Mouse (Mus musculus) limb, embryonic 14.5 days (tissue): ENCODE measurements around the gene Rnf144a. TPM values are rescaled to one million over a fixed set of nuclear protein-coding genes. Genes with fewer than 3 reads are reported as not detected.

Experiments used
- ATAC-seq: fragments of 200-750 bp; cut with Nextera tagmentation; 2 replicates; pipeline ENCODE4 v1.8.0; 2017; ENCODE audit warnings: low read depth, moderate number of reproducible peaks, moderate TSS enrichment; ENCODE audit not compliant: low FRiP score
- DNase-seq: peaks from one replicate; pipeline ENCODE4 v3.0.0-alpha.2; 2015; ENCODE audit warnings: low spot score
- H3K27ac ChIP-seq: fragments of 300-500 bp; sonication (generic); replicated peaks from 2 replicates; pipeline ENCODE4 v1.5.1; 2014; ENCODE audit warnings: low read depth, mild to moderate bottlenecking, low read length, moderate library complexity, mixed read lengths
- H3K27me3 ChIP-seq: fragments of 300-500 bp; sonication (generic); 2 replicates; pipeline ENCODE4 v1.6.1; 2014; ENCODE audit warnings: low read length, mixed read lengths; ENCODE audit not compliant: control insufficient read depth, insufficient read depth
- H3K36me3 ChIP-seq: fragments of 300-500 bp; sonication (generic); 2 replicates; pipeline ENCODE4 v1.6.1; 2014; ENCODE audit warnings: mild to moderate bottlenecking, low read length, moderate library complexity, mixed read lengths; ENCODE audit not compliant: control insufficient read depth, insufficient read depth
- H3K4me1 ChIP-seq: fragments of 300-500 bp; sonication (generic); 2 replicates; pipeline ENCODE4 v1.6.1; 2014; ENCODE audit warnings: antibody characterized with exemption, low read length, mixed read lengths; ENCODE audit not compliant: control insufficient read depth, insufficient read depth
- H3K4me2 ChIP-seq: fragments of 300-500 bp; sonication (generic); replicated peaks from 2 replicates; pipeline ENCODE4 v1.6.1; 2014; ENCODE audit warnings: low read depth, mild to moderate bottlenecking, low read length, moderate library complexity; ENCODE audit not compliant: severe bottlenecking
- H3K4me3 ChIP-seq: fragments of 300-500 bp; sonication (generic); replicated peaks from 2 replicates; pipeline ENCODE4 v1.5.1; 2014; ENCODE audit warnings: low read length
- H3K9ac ChIP-seq: fragments of 300-500 bp; sonication (generic); 2 replicates; pipeline ENCODE4 v1.6.1; 2014; ENCODE audit warnings: mild to moderate bottlenecking, low read depth, low read length, moderate library complexity; ENCODE audit not compliant: severe bottlenecking
- H3K9me3 ChIP-seq: fragments of 300-500 bp; sonication (generic); 2 replicates; pipeline ENCODE4 v1.6.1; 2016; ENCODE audit warnings: low read length; ENCODE audit not compliant: control insufficient read depth
- POLR2A ChIP-seq: fragments of 200-500 bp; IDR thresholded peaks from 2 replicates; pipeline ENCODE4 v1.8.0; 2012; ENCODE audit warnings: inconsistent platforms, mild to moderate bottlenecking, moderate library complexity, borderline replicate concordance; ENCODE audit not compliant: insufficient read depth, insufficient read length; ENCODE audit errors: extremely low read depth
- WGBS: fragments of 180-500 bp; shearing (Covaris S2); extraction: QIAGEN DNeasy Blood & Tissue Kit; methylation state at CpG from one replicate; pipeline ENCODE4 v1.1.7; 2014; 5-methylcytosine and 5-hydroxymethylcytosine counted together
- polyA plus RNA-seq, 2 experiments: library from polyadenylated mRNA; depleted of rRNA in 1 of 2; stranded (reverse) in 1 of 2; unstranded in 1 of 2; fragments of >200 nt; fragmentation: Nextera tagmentation in 1 of 2; extraction: Ambion mirVana in 1 of 2; gene quantifications; 2 replicates each; pipeline versions ENCODE4 v1.2.1 to v1.2.3; 2012 to 2014

Rnf144a gene
- polyA plus RNA-seq, 2 experiments, result 33.3 to 34.6 TPM

GRCm38 (mm10) chr12:26360946-26361523 lies 54.0 kb downstream of the Rnf144a start:
- Histone ChIP-seq H3K9ac (no peak overlapping the region), H3K27me3 (no peaks in the 10 kb centered on the region), H3K4me2 (no peak overlapping the region), H3K4me3 (no peak overlapping the region), H3K36me3 (peaks cover 15% of the 10 kb centered on the region), H3K9me3 (no peaks in the 10 kb centered on the region), H3K27ac (no peak overlapping the region), H3K4me1 (no peaks in the 10 kb centered on the region)
- no peak for TF ChIP-seq POLR2A
- DNase-seq (no peak), ATAC-seq (no peak)
- 88% methylated on average over 10 of the region's 10 CpGs for WGBS

- peaks cover 15% of the 10 kb centered on the region for H3K36me3 ChIP-seq
- no peak for TF ChIP-seq POLR2A
- H3K9ac ChIP-seq, result no peak overlapping the region
- H3K4me2 ChIP-seq, result no peak overlapping the region
- no peaks in the 10 kb centered on the region for H3K4me1 ChIP-seq
- no peaks in the 10 kb centered on the region for H3K9me3 ChIP-seq
- H3K27ac ChIP-seq, result no peak overlapping the region
- ATAC-seq (no peak), DNase-seq (no peak)
- no peak overlapping the region for H3K4me3 ChIP-seq
- 78% methylated on average over 5 of the region's 5 CpGs for WGBS
- no peaks in the 10 kb centered on the region for H3K27me3 ChIP-seq
These were observed 55.2 kb downstream of the Rnf144a start for GRCm38 (mm10) chr12:26359817-26360216.

GRCm38 (mm10) chr12:26359241-26359640 lies 55.8 kb downstream of the Rnf144a start:
- no peaks in the 10 kb centered on the region for H3K4me1 ChIP-seq
- H3K27me3 ChIP-seq, result no peaks in the 10 kb centered on the region
- WGBS, result 100% methylated on average over 2 of the region's 2 CpGs
- DNase-seq (no peak), ATAC-seq (no peak)
- TF ChIP-seq POLR2A, result no peak
- H3K9ac ChIP-seq, result no peak overlapping the region
- no peak overlapping the region for H3K4me3 ChIP-seq
- H3K9me3 ChIP-seq, result no peaks in the 10 kb centered on the region
- no peak overlapping the region for H3K27ac ChIP-seq
- peaks cover 14% of the 10 kb centered on the region for H3K36me3 ChIP-seq
- H3K4me2 ChIP-seq, result no peak overlapping the region

DNA sequence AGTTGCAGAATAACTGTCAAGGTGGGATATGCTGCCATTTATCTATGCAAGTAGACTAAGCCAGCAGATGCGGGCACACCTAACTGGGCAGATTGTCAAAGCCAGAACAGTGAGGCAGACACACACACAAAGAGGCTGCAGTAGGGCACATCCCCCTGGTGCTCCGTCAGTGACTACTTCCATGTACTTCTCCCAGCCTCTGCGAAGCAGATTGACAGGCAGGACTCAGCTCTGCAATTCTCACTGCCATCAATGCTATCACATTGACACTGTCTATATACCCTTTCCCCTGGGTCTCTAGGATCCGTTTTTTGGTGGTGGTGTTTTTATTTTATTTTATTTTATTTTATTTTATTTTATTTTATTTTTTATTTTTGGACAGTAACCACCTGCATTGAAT lies 57.8 kb downstream of the Rnf144a start:
- H3K4me3 ChIP-seq, result no peak overlapping the region
- no peak overlapping the region for H3K4me2 ChIP-seq
- DNase-seq, result no peak
- H3K9ac ChIP-seq, result no peak overlapping the region
- H3K4me1 ChIP-seq, result no peaks in the 10 kb centered on the region
- no peak for TF ChIP-seq POLR2A
- no peak for ATAC-seq
- H3K27me3 ChIP-seq, result no peaks in the 10 kb centered on the region
- H3K27ac ChIP-seq, result no peak overlapping the region
- 95% methylated on average over 4 of the region's 4 CpGs for WGBS
- peaks cover 10% of the 10 kb centered on the region for H3K36me3 ChIP-seq
- H3K9me3 ChIP-seq, result no peaks in the 10 kb centered on the region

DNA sequence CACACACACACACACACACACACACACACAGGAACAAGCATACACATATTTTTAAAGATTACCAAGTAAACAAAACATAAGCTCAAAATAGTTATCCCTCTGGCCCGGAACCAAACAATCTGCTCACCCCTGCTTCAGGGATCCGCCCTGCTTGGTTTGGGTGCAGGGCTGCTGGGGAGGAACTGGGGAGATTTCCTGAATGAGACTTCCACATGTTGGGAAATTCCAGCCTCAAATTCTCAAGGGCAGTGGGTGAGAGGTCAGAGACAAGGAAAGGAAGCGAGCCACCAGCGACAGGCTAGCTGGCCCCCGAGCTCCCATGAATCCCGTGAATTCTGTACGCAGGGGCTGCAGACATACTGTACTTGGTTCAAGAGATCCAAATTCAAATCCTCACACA lies 58.9 kb downstream of the Rnf144a start:
- H3K27me3 ChIP-seq, result no peaks in the 10 kb centered on the region
- H3K9me3 ChIP-seq, result no peaks in the 10 kb centered on the region
- H3K9ac ChIP-seq, result no peak overlapping the region
- H3K27ac ChIP-seq, result no peak overlapping the region
- WGBS, result 84% methylated on average over 7 of the region's 7 CpGs
- no peaks in the 10 kb centered on the region for H3K4me1 ChIP-seq
- H3K4me2 ChIP-seq, result no peak overlapping the region
- no peak overlapping the region for H3K4me3 ChIP-seq
- no peak for ATAC-seq
- no peak for TF ChIP-seq POLR2A
- peaks cover 10% of the 10 kb centered on the region for H3K36me3 ChIP-seq
- no peak for DNase-seq

DNA sequence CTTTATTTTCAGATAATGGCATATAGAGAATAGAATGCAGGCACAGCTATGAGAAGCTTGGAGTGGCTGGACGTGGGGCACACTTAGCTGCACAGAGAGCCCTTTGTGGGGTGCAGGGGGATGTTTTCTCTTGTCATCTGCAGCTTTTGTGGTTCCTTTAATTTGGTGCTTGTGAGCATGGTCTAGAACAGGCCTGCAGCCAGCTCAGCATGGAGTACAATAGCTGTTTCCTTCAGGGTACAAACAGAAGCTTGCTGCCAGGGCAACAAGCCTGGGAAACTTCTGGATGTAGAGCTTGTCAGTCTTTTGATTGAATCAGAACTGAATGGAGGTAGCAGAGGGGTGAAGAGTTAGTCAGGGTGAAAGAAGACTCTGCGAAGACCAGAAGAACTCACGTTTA lies 63.7 kb downstream of the Rnf144a start:
- Histone ChIP-seq H3K4me3 (no peak overlapping the region), H3K36me3 (peaks cover 6% of the 10 kb centered on the region; the same call in 1 of the 2 replicates), H3K4me2 (no peak overlapping the region), H3K9me3 (no peaks in the 10 kb centered on the region), H3K9ac (no peak overlapping the region), H3K27me3 (no peaks in the 10 kb centered on the region), H3K4me1 (no peaks in the 10 kb centered on the region), H3K27ac (no peak overlapping the region)
- TF ChIP-seq POLR2A, result no peak
- WGBS, result 86% methylated on average over 3 of the region's 3 CpGs
- no peak for DNase-seq
- ATAC-seq, result no peak
